Comparison of ENCODE assay signal across 10 mouse cellular contexts in genomic region chr3:132103454-132103853, GRCm38 (mm10). TPM values are rescaled to one million over a fixed set of nuclear protein-coding genes. Genes with fewer than 3 reads are reported as not detected.
DNase-seq lines count a peak whose midpoint lies in the region; ATAC-seq and TF ChIP-seq lines count a peak whose summit lies in the region.
"Had no signal": no experiment of that assay in that cellular context is flagged by ENCODE, and none has a peak within 500 bp of the region (broad histone marks: within the 10 kb centered on the region; RNA-seq: fewer than 3 reads in every experiment).

No protein-coding gene starts in this region.

- peak overlapping the region; percentile 75 for H3K27ac ChIP-seq in gastrocnemius, adult 2 months
- no peak overlapping the region for H3K27ac ChIP-seq in liver, adult 2 months (replicated peaks; ENCODE audit: insufficient read depth, low read depth, low read length)
- no peak overlapping the region for H3K27ac ChIP-seq in stomach, embryonic 16.5 days (ENCODE audit: low read length)
- H3K27ac ChIP-seq: forebrain, embryonic 15.5 days; midbrain, embryonic 15.5 days had no signal

- no peak for TF ChIP-seq CTCF in gastrocnemius, adult 2 months (IDR thresholded peaks at IDR 0.05)
- no peak for TF ChIP-seq CTCF in liver, adult 2 months (IDR thresholded peaks at IDR 0.05; ENCODE audit: low read depth, low read length)
- no peak for TF ChIP-seq CTCF in lung, adult 2 months (IDR thresholded peaks at IDR 0.05; ENCODE audit: insufficient read depth, low read length)

- WGBS in liver, adult 2 months: 27% methylated on average over 7 of the region's 7 CpGs
- 24% methylated on average over 7 of the region's 7 CpGs for WGBS in lung, adult 2 months
- WGBS in stomach, embryonic 16.5 days: 39% methylated on average over 7 of the region's 7 CpGs

- no peaks in the 10 kb centered on the region for H3K27me3 ChIP-seq in liver, adult 2 months (ENCODE audit: control insufficient read depth, insufficient read depth, low read length)
- no peaks in the 10 kb centered on the region; the same call in 1 of the 2 replicates for H3K27me3 ChIP-seq in stomach, embryonic 16.5 days (ENCODE audit: control insufficient read depth, insufficient read depth, low read length)
- H3K27me3 ChIP-seq: forebrain, embryonic 15.5 days; midbrain, embryonic 15.5 days had no signal

- no peaks in the 10 kb centered on the region for H3K79me2 ChIP-seq in liver, adult 2 months (ENCODE audit: control insufficient read depth, insufficient read depth, low read length)

- H3K36me3 ChIP-seq in liver, adult 2 months (ENCODE audit: control insufficient read depth, insufficient read depth, low read length): no peaks in the 10 kb centered on the region
- H3K36me3 ChIP-seq in stomach, embryonic 16.5 days (ENCODE audit: control insufficient read depth, insufficient read depth, low read length): no peaks in the 10 kb centered on the region
- H3K36me3 ChIP-seq: forebrain, embryonic 15.5 days; midbrain, embryonic 15.5 days had no signal

- no peaks in the 10 kb centered on the region for H3K9me3 ChIP-seq in stomach, embryonic 16.5 days (replicated peaks; ENCODE audit: control insufficient read depth, low read length)
- H3K9me3 ChIP-seq: forebrain, embryonic 15.5 days; midbrain, embryonic 15.5 days had no signal

- peak overlapping the region; percentile 43 for H3K4me3 ChIP-seq in gastrocnemius, adult 2 months
- H3K4me3 ChIP-seq in liver, adult 2 months (ENCODE audit: insufficient read depth, low read depth, low read length): no peak overlapping the region
- peak overlapping the region; percentile 22 for H3K4me3 ChIP-seq in lung, adult 2 months (replicated peaks; ENCODE audit: extremely low read depth, low read depth, low read length)
- H3K4me3 ChIP-seq in stomach, embryonic 16.5 days (replicated peaks; ENCODE audit: low read length): no peak overlapping the region
- H3K4me3 ChIP-seq: forebrain, embryonic 15.5 days; midbrain, embryonic 15.5 days had no signal

- intact Hi-C loops in gastrocnemius, adult 2 months (cut with DNase I): no loop called here

- H3K4me2 ChIP-seq in stomach, embryonic 16.5 days (ENCODE audit: low read depth, low read length): peak overlapping the region; percentile 13; the same call in 1 of the 2 replicates
- H3K4me2 ChIP-seq: forebrain, embryonic 15.5 days; midbrain, embryonic 15.5 days had no signal

- H3K9ac ChIP-seq in liver, adult 2 months (ENCODE audit: low read depth, low read length): no peak overlapping the region
- no peak overlapping the region for H3K9ac ChIP-seq in stomach, embryonic 16.5 days (ENCODE audit: low read length)
- H3K9ac ChIP-seq: forebrain, embryonic 15.5 days; midbrain, embryonic 15.5 days had no signal

- TF ChIP-seq POLR2A in liver, adult 2 months (IDR thresholded peaks at IDR 0.05; ENCODE audit: extremely low read depth, insufficient read depth, low read length): no peak
- no peak for TF ChIP-seq POLR2A in lung, adult 2 months (IDR thresholded peaks at IDR 0.05; ENCODE audit: borderline replicate concordance, extremely low read depth, low read depth, low read length)

- peak; percentile 44 for DNase-seq in gastrocnemius, adult 2 months
- no peak for DNase-seq in gastrocnemius, postnatal 10 days
- DNase-seq in liver, adult 2 months (ENCODE audit: extremely low read depth, low read depth, low spot score): peak; percentile 53
- DNase-seq in liver: no peak
- DNase-seq in lung, adult 2 months: peak; percentile 34
- no peak for DNase-seq in right cerebral cortex, postnatal 25 days
- no peak for DNase-seq in retina, postnatal 1 day

- ATAC-seq in stomach, embryonic 16.5 days (ENCODE audit: insufficient read depth, low FRiP score): no peak
- ATAC-seq: midbrain, embryonic 15.5 days had no signal

- no peaks in the 10 kb centered on the region for H3K4me1 ChIP-seq in liver, adult 2 months (ENCODE audit: control insufficient read depth, insufficient read depth, low read length)
- H3K4me1 ChIP-seq in lung, adult 2 months (ENCODE audit: control insufficient read depth, insufficient read depth, low read length): peaks cover 9% of the 10 kb centered on the region
- 0 out of 2 replicates have a peak, but pooled peaks cover 6% of the 10 kb centered on the region for H3K4me1 ChIP-seq in stomach, embryonic 16.5 days (ENCODE audit: control insufficient read depth, insufficient read depth, low read length)
- H3K4me1 ChIP-seq: forebrain, embryonic 15.5 days; midbrain, embryonic 15.5 days had no signal

RNA-seq across cellular contexts. Expression of gene Dkk2, which starts 18.4 kb away (rescaled TPM):
- 1 to 10 TPM; 3.3 to 5.1 TPM for total RNA-seq in gastrocnemius, adult 2 months (2021)
- total RNA-seq in gastrocnemius, postnatal 10 days (2021): 10 to 100 TPM; 12.2 to 12.3 TPM
- 0.09 TPM in 1 of 2 replicates, not detected in the other for total RNA-seq in liver, adult 2 months (2014; rRNA removed)
- 0.02 TPM in 2 replicates for polyA plus RNA-seq in liver, adult 2 months (2012; rRNA removed)
- 0.15 and 1.1 TPM in 2 replicates for polyA plus RNA-seq in lung, adult 2 months (2012; rRNA removed)
- 10.0 TPM in 2 replicates for polyA plus RNA-seq in stomach, embryonic 16.5 days (2015; fragmentation: Nextera tagmentation; extraction: Ambion mirVana)

Comparison
In these comparisons a context has a peak if more than half of its experiments do, and no peak if none do; other contexts are left out.
1. DNase-seq: peak in gastrocnemius, adult 2 months (single experiment), liver, adult 2 months (single experiment) and lung, adult 2 months (single experiment); none in gastrocnemius, postnatal 10 days (single experiment), liver (single experiment), right cerebral cortex, postnatal 25 days (single experiment) and retina, postnatal 1 day (single experiment).
2. H3K4me3 ChIP-seq: peak in gastrocnemius, adult 2 months (single experiment) and lung, adult 2 months (single experiment); none in liver, adult 2 months (single experiment) and stomach, embryonic 16.5 days (single experiment).